Mouse (Mus musculus): ENCODE results near the gene Psmb3.

Gene Psmb3

GRCm38 (mm10) chr11:97753277-97753676, 50.1 kb downstream of the Psmb3 start:
- DNase-seq (ENCODE audit: low spot score) = no peak

- DNase-seq (ENCODE audit: low spot score) = no peak
Observed at GRCm38 (mm10) chr11:97758125-97758524, 54.9 kb downstream of the Psmb3 start.

- DNase-seq (ENCODE audit: low spot score) = no peak
Observed at GRCm38 (mm10) chr11:97758942-97759341, 55.7 kb downstream of the Psmb3 start.

- no peak for DNase-seq (ENCODE audit: low spot score)
Observed at GRCm38 (mm10) chr11:97761638-97762037, 58.4 kb downstream of the Psmb3 start.

Measured in urinary bladder, postnatal 14 days (tissue).